In genomic region chr3:31051730-31052129, GRCm38 (mm10) we compare ENCODE assay signal across 16 mouse cellular contexts. TPM values are rescaled to one million over a fixed set of nuclear protein-coding genes. Genes with fewer than 3 reads are reported as not detected.
DNase-seq lines count a peak whose midpoint lies in the region; ATAC-seq lines count a peak whose summit lies in the region.
"Had no signal": no experiment of that assay in that cellular context is flagged by ENCODE, and none has a peak within 500 bp of the region (broad histone marks: within the 10 kb centered on the region; RNA-seq: fewer than 3 reads in every experiment).

No protein-coding gene starts in this region.

- H3K9ac ChIP-seq in embryonic facial prominence, embryonic 14.5 days (ENCODE audit: low read depth, low read length) = no peak overlapping the region
- H3K9ac ChIP-seq: embryonic facial prominence, embryonic 13.5 days; forebrain, embryonic 13.5 days; forebrain, embryonic 15.5 days; forebrain, postnatal 0 days had no signal

- H3K9me3 ChIP-seq in embryonic facial prominence, embryonic 14.5 days (ENCODE audit: control insufficient read depth, low read length) = no peaks in the 10 kb centered on the region
- H3K9me3 ChIP-seq in embryonic facial prominence, embryonic 10.5 days = no peaks in the 10 kb centered on the region
- H3K9me3 ChIP-seq: embryonic facial prominence, embryonic 13.5 days; forebrain, embryonic 13.5 days; forebrain, embryonic 15.5 days had no signal

- H3K4me2 ChIP-seq in embryonic facial prominence, embryonic 14.5 days (ENCODE audit: low read depth, low read length) = no peak overlapping the region
- H3K4me2 ChIP-seq: embryonic facial prominence, embryonic 13.5 days; forebrain, embryonic 13.5 days; forebrain, embryonic 15.5 days had no signal

- H3K27me3 ChIP-seq in embryonic facial prominence, embryonic 14.5 days (replicated peaks; ENCODE audit: control insufficient read depth, insufficient read depth, low read length) = no peaks in the 10 kb centered on the region
- H3K27me3 ChIP-seq in embryonic facial prominence, embryonic 10.5 days (replicated peaks; ENCODE audit: low read depth, poor library complexity, severe bottlenecking) = no peaks in the 10 kb centered on the region
- H3K27me3 ChIP-seq: embryonic facial prominence, embryonic 13.5 days; forebrain, embryonic 13.5 days; forebrain, embryonic 15.5 days had no signal

- no peak overlapping the region for H3K4me3 ChIP-seq in embryonic facial prominence, embryonic 14.5 days (ENCODE audit: low read depth, low read length)
- no peak overlapping the region for H3K4me3 ChIP-seq in embryonic facial prominence, embryonic 10.5 days
- H3K4me3 ChIP-seq: embryonic facial prominence, embryonic 13.5 days; forebrain, embryonic 13.5 days; forebrain, embryonic 15.5 days had no signal

- DNase-seq in embryonic facial prominence, embryonic 14.5 days (ENCODE audit: low spot score) = peak; percentile 50
- no peak for DNase-seq in embryonic facial prominence, embryonic 10.5 days (ENCODE audit: low spot score)
- DNase-seq in retina, embryonic 14.5 days (ENCODE audit: low spot score) = peak; percentile 66
- peak; percentile 62 for DNase-seq in retina, postnatal 1 day
- DNase-seq in adrenal gland, adult 8-10 months = no peak
- DNase-seq: adrenal gland, adult 2 months; adrenal gland, postnatal 14 days; adrenal gland, postnatal 36 days; cerebellum, adult 11-12 months; cerebellum, adult 2 months; cerebellum, adult 9-10 months; cerebellum, postnatal 25 days; forebrain, postnatal 0 days had no signal

- H3K36me3 ChIP-seq in embryonic facial prominence, embryonic 14.5 days (ENCODE audit: control insufficient read depth, insufficient read depth, low read length) = peaks cover 36% of the 10 kb centered on the region
- peaks cover 56% of the 10 kb centered on the region for H3K36me3 ChIP-seq in embryonic facial prominence, embryonic 10.5 days (replicated peaks)
- H3K36me3 ChIP-seq: forebrain, embryonic 15.5 days had no signal

- H3K27ac ChIP-seq in embryonic facial prominence, embryonic 14.5 days (replicated peaks; ENCODE audit: low read depth, low read length) = no peak overlapping the region
- H3K27ac ChIP-seq in embryonic facial prominence, embryonic 10.5 days (replicated peaks) = no peak overlapping the region
- H3K27ac ChIP-seq: embryonic facial prominence, embryonic 13.5 days; forebrain, embryonic 13.5 days; forebrain, embryonic 15.5 days had no signal

- ATAC-seq in embryonic facial prominence, embryonic 14.5 days (ENCODE audit: low read depth) = no peak
- ATAC-seq: forebrain, embryonic 13.5 days; forebrain, embryonic 15.5 days; forebrain, postnatal 0 days had no signal

- no peaks in the 10 kb centered on the region for H3K4me1 ChIP-seq in embryonic facial prominence, embryonic 14.5 days (ENCODE audit: control insufficient read depth, insufficient read depth, low read length)
- H3K4me1 ChIP-seq in embryonic facial prominence, embryonic 10.5 days = peaks cover 4% of the 10 kb centered on the region; the same call in 1 of the 2 replicates
- H3K4me1 ChIP-seq: embryonic facial prominence, embryonic 13.5 days had no signal

- 69% methylated on average over 9 of the region's 9 CpGs for WGBS in embryonic facial prominence, embryonic 14.5 days
- 83% methylated on average over 9 of the region's 9 CpGs for WGBS in embryonic facial prominence, embryonic 10.5 days

RNA-seq across cellular contexts. Expression of gene Skil, which starts 43.1 kb away (rescaled TPM):
- 20.8 and 21.1 TPM in 2 replicates for polyA plus RNA-seq in embryonic facial prominence, embryonic 14.5 days (2014; fragmentation: Nextera tagmentation; extraction: Ambion mirVana)
- 32.5 and 33.6 TPM in 2 replicates for polyA plus RNA-seq in embryonic facial prominence, embryonic 10.5 days (2016; fragmentation: Nextera tagmentation; extraction: Ambion mirVana)
- total RNA-seq in adrenal gland, adult 8-10 months (2022) = 10 to 100 TPM; 29.2 to 39.4 (median 34.0) TPM

RNA-seq across cellular contexts. Expression of gene Prkci, which starts 56.2 kb away (rescaled TPM):
- 38.8 and 40.6 TPM in 2 replicates for polyA plus RNA-seq in embryonic facial prominence, embryonic 14.5 days (2014; fragmentation: Nextera tagmentation; extraction: Ambion mirVana)
- 43.5 TPM in 2 replicates for polyA plus RNA-seq in embryonic facial prominence, embryonic 10.5 days (2016; fragmentation: Nextera tagmentation; extraction: Ambion mirVana)
- 10 to 100 TPM; 46.4 to 50.6 (median 50.1) TPM for total RNA-seq in adrenal gland, adult 8-10 months (2022)

Comparison
In these comparisons a context has a peak if more than half of its experiments do, and no peak if none do; other contexts are left out.
1. DNase-seq: peak in embryonic facial prominence, embryonic 14.5 days (single experiment), retina, embryonic 14.5 days (single experiment) and retina, postnatal 1 day (single experiment); none in embryonic facial prominence, embryonic 10.5 days (single experiment) and adrenal gland, adult 8-10 months (single experiment).